Mouse (Mus musculus) kidney, adult 2 months (tissue): ENCODE results near the gene Rnf144a.

Experiments used
- CTCF ChIP-seq: fragments of 200-500 bp; conservative IDR thresholded peaks from 2 replicates; pipeline ENCODE4 v1.5.1; 2011; ENCODE audit warnings: low read depth, mild to moderate bottlenecking, control low read depth, low read length, moderate library complexity, mixed read lengths; ENCODE audit not compliant: insufficient read depth, insufficient read length
- POLR2A ChIP-seq: fragments of 200-500 bp; IDR thresholded peaks from one replicate; pipeline ENCODE4 v1.6.1; 2011; ENCODE audit warnings: low read depth, low read length, control low read depth

DNA sequence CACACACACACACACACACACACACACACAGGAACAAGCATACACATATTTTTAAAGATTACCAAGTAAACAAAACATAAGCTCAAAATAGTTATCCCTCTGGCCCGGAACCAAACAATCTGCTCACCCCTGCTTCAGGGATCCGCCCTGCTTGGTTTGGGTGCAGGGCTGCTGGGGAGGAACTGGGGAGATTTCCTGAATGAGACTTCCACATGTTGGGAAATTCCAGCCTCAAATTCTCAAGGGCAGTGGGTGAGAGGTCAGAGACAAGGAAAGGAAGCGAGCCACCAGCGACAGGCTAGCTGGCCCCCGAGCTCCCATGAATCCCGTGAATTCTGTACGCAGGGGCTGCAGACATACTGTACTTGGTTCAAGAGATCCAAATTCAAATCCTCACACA lies 58.9 kb downstream of the Rnf144a start:
- no peak for TF ChIP-seq CTCF
- TF ChIP-seq POLR2A: no peak
